Mouse (Mus musculus) E14TG2a.4 (cell line): ENCODE results near the gene Casq2.

Source experiments
- CTCF ChIP-seq: conservative IDR thresholded peaks from 2 replicates; pipeline ENCODE4 v1.5.1; 2014; ENCODE audit warnings: low read length
- NANOG ChIP-seq: IDR thresholded peaks from 2 replicates; pipeline ENCODE4 v1.6.1; 2014; ENCODE audit warnings: borderline replicate concordance, low read length, mixed read lengths
- POU5F1 ChIP-seq: IDR thresholded peaks from 2 replicates; pipeline ENCODE4 v1.6.1; 2014; ENCODE audit warnings: low read length, borderline replicate concordance

- TF ChIP-seq CTCF, result no peak
- no peak for TF ChIP-seq NANOG
- TF ChIP-seq POU5F1, result no peak
Observed at GRCm38 (mm10) chr3:102038608-102039007, 47.6 kb upstream of the Casq2 start.
